Mouse (Mus musculus): ENCODE data around the gene Fip1l1.

Gene Fip1l1

GRCm38 (mm10) chr5:74613491-74614151 is 78.4 kb downstream of the Fip1l1 start:
- no peak for DNase-seq (ENCODE audit: extremely low read depth, insufficient read length, low spot score)

GRCm38 (mm10) chr5:74617816-74618572 is 82.7 kb downstream of the Fip1l1 start:
- no peak for DNase-seq (ENCODE audit: extremely low read depth, insufficient read length, low spot score)

GRCm38 (mm10) chr5:74618573-74619059 is 83.4 kb downstream of the Fip1l1 start:
- no peak for DNase-seq (ENCODE audit: extremely low read depth, insufficient read length, low spot score)

- no peak for DNase-seq (ENCODE audit: extremely low read depth, insufficient read length, low spot score)
Observed at GRCm38 (mm10) chr5:74621691-74622470, 86.6 kb downstream of the Fip1l1 start.

- DNase-seq (ENCODE audit: extremely low read depth, insufficient read length, low spot score): no peak
Observed at GRCm38 (mm10) chr5:74623316-74624000, 88.2 kb downstream of the Fip1l1 start.

- DNase-seq (ENCODE audit: extremely low read depth, insufficient read length, low spot score): no peak
Observed at GRCm38 (mm10) chr5:74624385-74624784, 89.1 kb downstream of the Fip1l1 start.

- no peak for DNase-seq (ENCODE audit: extremely low read depth, insufficient read length, low spot score)
Observed at GRCm38 (mm10) chr5:74628001-74628400, 92.8 kb downstream of the Fip1l1 start.

- no peak for DNase-seq (ENCODE audit: extremely low read depth, insufficient read length, low spot score)
Observed at GRCm38 (mm10) chr5:74632369-74633114, 97.3 kb downstream of the Fip1l1 start.

- no peak for DNase-seq (ENCODE audit: extremely low read depth, insufficient read length, low spot score)
Observed at GRCm38 (mm10) chr5:74633453-74633852, 98.2 kb downstream of the Fip1l1 start.

GRCm38 (mm10) chr5:74634391-74634790 is 99.1 kb downstream of the Fip1l1 start:
- DNase-seq (ENCODE audit: extremely low read depth, insufficient read length, low spot score): no peak

- DNase-seq (ENCODE audit: extremely low read depth, insufficient read length, low spot score): no peak
Observed at GRCm38 (mm10) chr5:74639516-74639915, 104.3 kb downstream of the Fip1l1 start.

- DNase-seq (ENCODE audit: extremely low read depth, insufficient read length, low spot score): no peak
Observed at GRCm38 (mm10) chr5:74640504-74640903, 105.3 kb downstream of the Fip1l1 start.

GRCm38 (mm10) chr5:74641000-74641399 is 105.8 kb downstream of the Fip1l1 start:
- DNase-seq (ENCODE audit: extremely low read depth, insufficient read length, low spot score): peak; percentile 25

- DNase-seq (ENCODE audit: extremely low read depth, insufficient read length, low spot score): no peak
Observed at GRCm38 (mm10) chr5:74642291-74642690, 107.0 kb downstream of the Fip1l1 start.

GRCm38 (mm10) chr5:74647584-74647984 is 112.3 kb downstream of the Fip1l1 start:
- no peak for DNase-seq (ENCODE audit: extremely low read depth, insufficient read length, low spot score)

GRCm38 (mm10) chr5:74648216-74648615 is 113.0 kb downstream of the Fip1l1 start:
- no peak for DNase-seq (ENCODE audit: extremely low read depth, insufficient read length, low spot score)
